Mouse (Mus musculus) bone marrow, adult 2 months (tissue): ENCODE measurements around the gene Hoxd13.

Experiments used
- CTCF ChIP-seq: fragments of 200-500 bp; IDR thresholded peaks from 2 replicates; pipeline ENCODE4 v1.5.1; 2011; ENCODE audit warnings: low read length, control low read depth; ENCODE audit not compliant: control insufficient read depth, insufficient read depth
- POLR2A ChIP-seq: fragments of 200-500 bp; IDR thresholded peaks from 2 replicates; pipeline ENCODE4 v1.6.1; 2011; ENCODE audit warnings: low read depth, mild to moderate bottlenecking, control low read depth, low read length, borderline replicate concordance; ENCODE audit not compliant: control insufficient read depth

DNA sequence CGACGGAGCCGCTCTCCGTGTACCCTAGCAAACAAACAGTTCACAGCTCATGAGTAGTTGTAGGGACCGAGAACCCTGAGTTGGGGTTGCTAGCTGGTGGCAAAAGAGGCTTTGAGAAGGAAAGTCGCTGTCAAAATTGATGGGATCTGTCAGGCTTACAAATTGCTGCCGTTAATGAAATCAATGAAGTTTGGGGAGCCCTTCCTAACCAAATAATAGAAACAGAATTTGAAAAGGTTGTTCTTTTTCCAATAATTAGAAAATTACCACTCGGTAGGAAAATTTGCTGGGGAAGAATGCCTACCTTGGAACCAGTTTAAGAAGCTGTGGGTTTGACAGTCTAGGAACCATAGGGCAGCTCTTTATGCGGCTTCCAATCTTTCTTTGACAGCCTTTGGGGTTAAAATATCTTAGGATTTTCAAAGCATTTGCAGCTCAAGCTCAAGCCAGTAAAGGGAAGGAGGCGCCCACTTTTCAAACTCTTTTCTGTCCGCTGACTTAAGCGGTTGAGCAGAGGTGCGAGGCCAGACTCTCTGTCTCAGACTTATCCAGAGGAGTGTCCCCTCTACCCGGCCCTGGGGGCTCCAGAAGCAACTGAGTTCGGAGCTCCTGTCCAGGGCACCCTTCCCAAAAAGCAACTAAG lies 10.0 kb upstream of the Hoxd13 start:
- TF ChIP-seq POLR2A (no peak), CTCF (no peak)
